Mouse (Mus musculus) midbrain, embryonic 14.5 days (tissue): ENCODE data around the gene Cacng4. TPM values are rescaled to one million over a fixed set of nuclear protein-coding genes. Genes with fewer than 3 reads are reported as not detected.

Source experiments
- ATAC-seq: fragments of 200-750 bp; cut with Nextera tagmentation; 2 replicates; pipeline ENCODE4 v1.8.0; 2017; ENCODE audit warnings: moderate number of reproducible peaks, moderate library complexity; ENCODE audit not compliant: low FRiP score, low TSS enrichment
- DNase-seq: peaks from one replicate; pipeline ENCODE4 v3.0.0-alpha.2; 2015
- H3K27ac ChIP-seq: fragments of 300-500 bp; sonication (generic); replicated peaks from 2 replicates; pipeline ENCODE4 v1.5.1; 2014; ENCODE audit warnings: mild to moderate bottlenecking, low read depth, low read length, moderate library complexity
- H3K27me3 ChIP-seq: fragments of 300-500 bp; sonication (generic); 2 replicates; pipeline ENCODE4 v1.6.1; 2014; ENCODE audit warnings: low read length, control low read depth, mixed read lengths; ENCODE audit not compliant: control insufficient read depth, insufficient read depth
- H3K36me3 ChIP-seq: fragments of 300-500 bp; sonication (generic); 2 replicates; pipeline ENCODE4 v1.6.1; 2014; ENCODE audit warnings: low read length, control low read depth; ENCODE audit not compliant: control insufficient read depth, insufficient read depth
- H3K4me1 ChIP-seq: fragments of 300-500 bp; sonication (generic); 2 replicates; pipeline ENCODE4 v1.6.1; 2014; ENCODE audit warnings: mild to moderate bottlenecking, antibody characterized with exemption, low read length, control low read depth; ENCODE audit not compliant: control insufficient read depth, insufficient read depth
- H3K4me2 ChIP-seq: fragments of 300-500 bp; sonication (generic); 2 replicates; pipeline ENCODE4 v1.6.1; 2014; ENCODE audit warnings: mild to moderate bottlenecking, low read length, moderate library complexity
- H3K4me3 ChIP-seq: fragments of 300-500 bp; sonication (generic); replicated peaks from 2 replicates; pipeline ENCODE4 v1.5.1; 2014; ENCODE audit warnings: low read depth, low read length
- H3K9ac ChIP-seq: fragments of 300-500 bp; sonication (generic); replicated peaks from 2 replicates; pipeline ENCODE4 v1.6.1; 2014; ENCODE audit warnings: mild to moderate bottlenecking, low read length, moderate library complexity
- H3K9me3 ChIP-seq: fragments of 300-500 bp; sonication (generic); 2 replicates; pipeline ENCODE4 v1.6.1; 2016; ENCODE audit warnings: low read length, control low read depth, mixed read lengths; ENCODE audit not compliant: control insufficient read depth
- WGBS: fragments of 180-500 bp; shearing (Covaris S2); extraction: QIAGEN DNeasy Blood & Tissue Kit; methylation state at CpG from one replicate; pipeline ENCODE4 v1.1.7; 2014; 5-methylcytosine and 5-hydroxymethylcytosine counted together
- polyA plus RNA-seq: library from polyadenylated mRNA; unstranded; fragments of >200 nt; fragmentation: Nextera tagmentation; extraction: Ambion mirVana; gene quantifications from 2 replicates; pipeline ENCODE4 v1.2.1, GENCODE M21; 2014

Gene Cacng4
- polyA plus RNA-seq, result 66.4 and 80.5 TPM in 2 replicates

DNA sequence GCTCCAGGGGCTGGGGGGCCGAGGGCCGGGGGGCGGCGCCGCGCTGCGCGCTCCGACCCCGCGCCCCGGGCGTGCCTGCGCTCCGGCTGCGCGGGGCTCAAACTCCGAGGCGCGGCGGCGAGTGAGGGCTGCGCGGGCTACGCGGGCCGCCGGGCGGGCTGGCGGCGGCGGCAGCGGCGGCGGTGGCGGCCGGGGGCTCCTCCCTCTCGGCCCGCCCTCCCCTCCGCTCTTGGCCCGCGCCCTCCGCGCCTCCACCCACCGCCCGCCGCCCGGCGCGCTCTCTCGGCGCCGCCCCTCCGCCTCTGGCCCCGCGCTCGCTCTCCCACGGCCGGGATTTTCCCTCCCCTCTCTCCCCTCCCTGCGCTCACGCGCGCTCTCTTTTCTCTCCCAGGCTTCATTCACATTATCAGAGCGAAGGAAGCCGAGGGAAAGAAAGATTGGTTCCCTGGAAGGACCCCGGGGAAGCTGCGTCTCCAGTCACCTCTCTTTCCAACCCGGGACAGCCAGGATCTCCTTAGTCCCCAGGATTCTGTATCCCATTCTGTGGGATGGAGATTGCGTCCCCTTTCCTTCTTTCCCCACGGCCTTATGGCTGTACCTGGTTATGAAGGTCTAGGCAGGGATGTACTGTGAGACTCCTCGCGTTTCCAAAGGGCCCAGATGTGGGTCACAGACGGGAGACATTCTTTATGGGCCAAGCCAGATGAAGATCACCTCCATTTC lies at the start of gene Cacng4:
Cacng4 (minus strand) TSS at position 11 of the 723 bp plus-strand sequence.
- ATAC-seq, result peak; percentile 71
- WGBS, result under 1% methylated on average over 65 of the region's 73 CpGs
- Histone ChIP-seq H3K27me3 (no peaks in the 10 kb centered on the region; the same call in 1 of the 2 replicates), H3K9me3 (no peaks in the 10 kb centered on the region), H3K4me2 (peak within 1 kb of the TSS; percentile 73), H3K4me3 (peak within 1 kb of the TSS; percentile 80), H3K4me1 (peaks cover 57% of the 10 kb centered on the region), H3K36me3 (peaks cover 5% of the 10 kb centered on the region), H3K27ac (peak within 1 kb of the TSS; percentile 98), H3K9ac (peak within 1 kb of the TSS; percentile 95)
- peak; percentile 89 for DNase-seq

DNA sequence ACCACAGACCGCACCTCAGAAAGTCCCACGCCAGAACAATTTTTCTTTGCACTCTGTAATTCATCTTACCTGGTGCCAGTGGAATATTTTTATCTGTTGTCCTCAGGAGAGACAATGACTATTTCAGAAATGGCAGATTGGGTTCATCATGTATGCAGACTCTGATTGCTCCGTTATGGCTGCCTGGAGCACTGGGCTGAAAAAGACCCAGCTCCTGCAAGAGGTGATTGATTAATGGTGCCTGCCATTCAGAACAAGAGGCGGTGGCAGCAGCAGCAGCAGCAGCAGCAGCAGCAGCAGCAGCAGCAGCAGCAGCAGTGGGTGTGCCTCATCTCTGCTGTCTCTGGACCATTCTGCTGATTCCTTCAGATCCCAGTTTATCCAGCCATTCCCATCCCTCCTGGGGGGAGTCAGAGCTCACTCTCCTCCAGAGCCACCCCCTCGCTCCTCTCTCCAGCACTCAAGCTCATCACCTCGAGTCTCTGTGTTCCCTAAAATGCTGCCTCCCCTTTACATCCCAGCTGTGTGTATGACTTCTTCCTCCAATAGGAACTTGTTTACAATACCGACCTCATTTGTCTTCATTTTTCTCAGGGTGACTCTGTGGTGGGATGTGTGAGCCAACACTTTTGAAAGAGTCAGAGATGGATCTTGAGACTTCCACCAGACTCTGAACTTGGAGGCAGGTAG lies 39.1 kb upstream of the Cacng4 start:
- WGBS, result 64% methylated on average over 7 of the region's 7 CpGs
- H3K4me3 ChIP-seq, result no peak overlapping the region
- DNase-seq (no peak), ATAC-seq (no peak)
- H3K27ac ChIP-seq, result no peak overlapping the region; the same call in 1 of the 2 replicates
- no peaks in the 10 kb centered on the region for H3K36me3 ChIP-seq
- H3K9ac ChIP-seq, result no peak overlapping the region
- no peaks in the 10 kb centered on the region for H3K4me1 ChIP-seq
- H3K9me3 ChIP-seq, result no peaks in the 10 kb centered on the region
- H3K27me3 ChIP-seq, result no peaks in the 10 kb centered on the region
- H3K4me2 ChIP-seq, result no peak overlapping the region

DNA sequence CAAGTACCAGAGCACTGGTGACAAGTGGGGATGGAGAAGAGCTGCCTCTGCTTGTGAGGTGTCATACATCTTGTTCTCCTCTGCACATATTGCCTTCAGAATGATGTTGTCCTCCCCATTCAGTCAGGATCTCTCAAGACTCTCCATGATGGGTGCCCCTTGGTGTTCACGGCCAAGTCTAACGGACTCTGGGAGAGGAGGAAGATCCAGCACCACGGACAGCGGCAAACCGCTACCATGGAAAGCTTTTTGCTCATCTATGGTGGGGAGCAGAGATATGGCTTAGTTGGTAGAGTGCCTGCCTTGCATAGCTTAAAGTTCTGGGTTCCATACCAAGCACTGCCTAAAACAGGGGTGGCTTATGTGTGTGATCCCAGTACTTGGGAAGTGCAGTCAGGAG lies 22.8 kb upstream of the Cacng4 start:
- no peak overlapping the region for H3K27ac ChIP-seq
- H3K27me3 ChIP-seq, result no peaks in the 10 kb centered on the region
- H3K36me3 ChIP-seq, result no peaks in the 10 kb centered on the region
- H3K4me2 ChIP-seq, result no peak overlapping the region
- DNase-seq, result no peak
- no peak overlapping the region for H3K4me3 ChIP-seq
- ATAC-seq, result no peak
- H3K9ac ChIP-seq, result no peak overlapping the region
- no peaks in the 10 kb centered on the region for H3K9me3 ChIP-seq
- 46% methylated on average over 5 of the region's 5 CpGs for WGBS
- H3K4me1 ChIP-seq, result peaks cover 16% of the 10 kb centered on the region

DNA sequence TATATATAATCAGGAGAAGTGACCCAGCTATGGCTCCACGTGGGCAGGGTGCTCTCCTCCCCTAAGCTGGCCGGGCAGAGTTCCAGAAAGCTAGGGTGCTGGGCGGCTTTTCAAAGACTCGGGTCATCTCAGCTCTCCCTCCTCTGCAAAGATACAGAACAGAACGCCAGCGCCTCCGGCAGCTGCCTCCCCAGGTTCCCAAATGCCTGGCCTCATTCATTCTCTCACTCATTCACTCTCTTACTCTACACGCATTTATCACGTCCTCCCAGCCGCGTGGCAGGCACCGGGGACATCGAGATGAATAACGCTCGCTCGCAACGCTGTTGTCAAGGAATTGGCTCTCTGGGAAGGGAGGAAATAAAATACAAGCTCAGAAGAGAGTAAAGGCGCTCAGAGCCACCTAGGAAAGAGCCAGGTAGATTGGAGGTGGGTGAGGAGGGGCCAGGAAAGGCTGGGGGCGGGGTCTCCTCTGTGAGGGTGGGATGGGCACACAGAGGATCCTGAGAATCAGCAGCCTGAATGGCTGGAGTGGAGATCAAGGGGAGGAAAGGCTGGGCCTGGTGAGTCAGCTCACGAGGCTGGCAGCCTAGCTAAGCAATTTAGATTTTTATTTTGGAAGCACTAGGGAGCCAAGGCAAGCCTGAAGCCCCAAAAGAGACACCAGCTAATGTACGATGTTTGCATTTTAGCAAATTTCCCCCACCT lies 18.7 kb upstream of the Cacng4 start:
- Histone ChIP-seq H3K4me1 (peaks cover 17% of the 10 kb centered on the region), H3K4me2 (peak overlapping the region; percentile 39), H3K4me3 (0 out of 2 replicates have a peak overlapping the region, but pooled peaks have one; percentile 9), H3K27me3 (no peaks in the 10 kb centered on the region), H3K9me3 (no peaks in the 10 kb centered on the region), H3K36me3 (no peaks in the 10 kb centered on the region), H3K27ac (peak overlapping the region; percentile 53; the same call in 1 of the 2 replicates), H3K9ac (no peak overlapping the region; the same call in 1 of the 2 replicates)
- DNase-seq, result peak; percentile 77
- ATAC-seq, result no peak
- WGBS, result 14% methylated on average over 21 of the region's 21 CpGs

DNA sequence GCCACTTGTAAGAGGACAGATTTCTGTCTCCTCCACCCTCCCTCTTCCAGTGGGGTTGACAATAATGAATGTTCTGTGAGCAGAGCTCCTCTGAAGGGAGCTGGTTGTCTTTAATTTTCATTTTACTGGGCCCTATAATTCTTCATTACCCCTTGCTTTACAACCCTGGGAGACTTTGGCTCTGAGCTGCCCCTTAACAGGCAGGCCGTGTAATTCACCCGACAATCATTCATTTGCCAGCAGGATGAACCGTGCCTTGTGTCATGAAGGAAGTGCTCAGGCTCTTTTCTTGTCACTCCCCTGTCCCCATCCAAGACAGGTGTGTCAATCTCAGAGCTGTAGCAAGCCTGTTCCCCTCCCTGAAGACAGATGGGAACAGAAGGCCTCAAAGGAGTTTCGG lies 18.1 kb upstream of the Cacng4 start:
- Histone ChIP-seq H3K4me3 (no peak overlapping the region), H3K4me1 (peaks cover 17% of the 10 kb centered on the region), H3K27ac (0 out of 2 replicates have a peak overlapping the region, but pooled peaks have one; percentile 53), H3K27me3 (no peaks in the 10 kb centered on the region), H3K9ac (no peak overlapping the region), H3K36me3 (no peaks in the 10 kb centered on the region), H3K4me2 (peak overlapping the region; percentile 39; the same call in 1 of the 2 replicates), H3K9me3 (no peaks in the 10 kb centered on the region)
- DNase-seq (peak; percentile 26), ATAC-seq (no peak)
- 26% methylated on average over 4 of the region's 4 CpGs for WGBS

DNA sequence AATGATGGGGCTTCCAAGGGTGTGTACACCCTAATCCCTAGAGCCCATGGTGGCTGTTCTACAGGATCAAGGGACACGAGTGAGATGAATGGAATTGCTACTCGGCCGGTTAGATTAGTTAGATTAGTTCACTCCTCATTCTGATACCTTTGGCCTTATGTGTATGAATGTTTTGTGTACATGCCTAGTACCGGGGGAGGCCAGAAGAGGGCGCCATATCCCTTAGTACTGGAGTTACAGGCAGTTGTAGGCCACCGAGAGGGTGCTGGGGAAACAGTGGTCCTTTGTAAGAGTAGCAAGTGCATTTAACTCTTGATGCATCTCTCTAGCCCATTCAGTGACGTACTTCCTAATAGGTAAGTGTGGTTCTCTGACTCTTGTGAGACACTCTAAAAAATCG lies 14.2 kb upstream of the Cacng4 start:
- no peak overlapping the region for H3K9ac ChIP-seq
- no peak overlapping the region for H3K4me2 ChIP-seq
- no peaks in the 10 kb centered on the region for H3K27me3 ChIP-seq
- WGBS, result 72% methylated on average over 8 of the region's 8 CpGs
- DNase-seq (no peak), ATAC-seq (no peak)
- H3K4me1 ChIP-seq, result peaks cover 15% of the 10 kb centered on the region
- H3K9me3 ChIP-seq, result no peaks in the 10 kb centered on the region
- H3K4me3 ChIP-seq, result no peak overlapping the region
- H3K27ac ChIP-seq, result no peak overlapping the region
- H3K36me3 ChIP-seq, result no peaks in the 10 kb centered on the region

DNA sequence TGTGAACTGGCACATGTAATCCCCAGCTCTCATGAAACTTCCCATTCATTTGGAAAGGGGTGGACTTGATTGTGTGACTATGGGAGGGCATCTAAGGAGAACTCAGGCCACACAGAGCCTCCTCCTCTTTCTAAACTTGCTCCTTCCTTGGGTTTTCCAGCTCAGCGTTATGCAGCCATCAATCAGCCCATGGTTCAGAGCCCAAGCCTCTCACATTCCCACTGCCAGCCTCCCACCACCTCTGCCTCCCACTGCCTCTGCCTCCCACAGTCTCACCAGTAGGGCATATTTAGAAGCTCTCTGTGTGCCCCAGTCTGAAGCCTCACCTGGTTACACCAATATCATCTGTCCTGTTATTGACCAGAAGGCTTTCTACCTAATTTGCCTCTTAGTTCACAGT lies 11.7 kb upstream of the Cacng4 start:
- H3K9ac ChIP-seq, result no peak overlapping the region
- H3K4me1 ChIP-seq, result no peaks in the 10 kb centered on the region
- no peaks in the 10 kb centered on the region for H3K27me3 ChIP-seq
- H3K27ac ChIP-seq, result no peak overlapping the region
- H3K4me2 ChIP-seq, result no peak overlapping the region
- no peaks in the 10 kb centered on the region for H3K36me3 ChIP-seq
- no peak overlapping the region for H3K4me3 ChIP-seq
- no peak for ATAC-seq
- no peak for DNase-seq
- H3K9me3 ChIP-seq, result no peaks in the 10 kb centered on the region
- 78% methylated on average over 1 of the region's 1 CpGs for WGBS

DNA sequence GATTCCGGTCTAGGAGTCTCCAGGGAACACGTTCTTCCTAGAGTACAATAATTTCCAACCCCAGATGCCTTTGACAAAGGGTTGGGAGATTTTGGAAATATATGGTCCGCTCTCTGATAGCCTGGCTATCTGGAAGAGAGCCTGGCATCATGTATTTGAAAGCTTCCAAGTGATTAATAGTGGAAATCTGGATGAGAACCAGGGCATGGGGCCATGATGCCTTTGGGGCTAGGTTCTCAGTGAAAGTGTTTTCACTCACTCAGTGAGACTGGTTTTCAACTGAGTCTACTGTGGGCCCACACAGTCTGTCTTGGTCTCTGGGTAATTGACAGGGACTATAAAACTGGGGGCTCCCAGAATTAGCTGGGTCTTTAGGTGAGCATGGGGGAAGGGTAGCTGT lies 7.6 kb upstream of the Cacng4 start:
- Histone ChIP-seq H3K27ac (no peak overlapping the region), H3K27me3 (no peaks in the 10 kb centered on the region; the same call in 1 of the 2 replicates), H3K9ac (no peak overlapping the region), H3K36me3 (no peaks in the 10 kb centered on the region), H3K9me3 (no peaks in the 10 kb centered on the region), H3K4me2 (no peak overlapping the region), H3K4me3 (no peak overlapping the region), H3K4me1 (peaks cover 23% of the 10 kb centered on the region)
- ATAC-seq (no peak), DNase-seq (no peak)
- WGBS, result 94% methylated on average over 3 of the region's 3 CpGs
